ENCODE assay signal across 8 mouse cellular contexts in genomic region chr8:70558334-70558733, GRCm38 (mm10). TPM values are rescaled to one million over a fixed set of nuclear protein-coding genes. Genes with fewer than 3 reads are reported as not detected.
DNase-seq lines count a peak whose midpoint lies in the region; ATAC-seq and TF ChIP-seq lines count a peak whose summit lies in the region.

No protein-coding gene starts in this region.

- H3K9ac ChIP-seq in CH12.LX (ENCODE audit: insufficient read depth, low read depth): no peak overlapping the region

- H3K4me1 ChIP-seq in CH12.LX (ENCODE audit: control insufficient read depth in 1 of 2, insufficient read depth in 2 of 2): peaks cover 3 to 35% of the 10 kb centered on the region in 2 experiments; a peak in 2 of 4 replicates

- H3K9me3 ChIP-seq in CH12.LX (replicated peaks; ENCODE audit: low read length): no peaks in the 10 kb centered on the region

- TF ChIP-seq POLR2A in CH12.LX (IDR thresholded peaks at IDR 0.05; ENCODE audit: low read depth, low read length): no peak

- peaks cover 0 to 73% of the 10 kb centered on the region in 2 experiments for H3K36me3 ChIP-seq in CH12.LX (replicated peaks in 1 of 2; ENCODE audit: control insufficient read depth in 1 of 2, insufficient read depth in 1 of 2, low read length in 1 of 2)

- intact Hi-C loops in gastrocnemius, adult 2 months (cut with DNase I): no loop called here

- TF ChIP-seq EP300 in CH12.LX (IDR thresholded peaks at IDR 0.05; ENCODE audit: low read length): no peak

- ATAC-seq in inflammation-experienced regulatory T-cells, adult 6 months: peak; percentile 56
- ATAC-seq in monocyte, adult 5-6 weeks (replicated peaks; ENCODE audit: insufficient number of reproducible peaks, low FRiP score, low TSS enrichment, poor library complexity, severe bottlenecking): no peak

- no peak overlapping the region for H3K4me3 ChIP-seq in gastrocnemius, adult 2 months
- no peak overlapping the region for H3K4me3 ChIP-seq in CH12.LX (replicated peaks in 1 of 3; ENCODE audit: low read depth in 2 of 3, low read length in 2 of 3, poor library complexity in 1 of 3)

- no peak for DNase-seq in gastrocnemius, adult 2 months
- DNase-seq in gastrocnemius, postnatal 4 days (ENCODE audit: low spot score in 2 of 2): no peak
- peak; percentile 45 for DNase-seq in CH12.LX (ENCODE audit: extremely low read depth)
- DNase-seq in lung, postnatal 36 days: peak; percentile 62
- DNase-seq in cerebellum, postnatal 14 days: no peak
- DNase-seq in right cerebral cortex, adult 2 months (ENCODE audit: low spot score in 2 of 2): no peak

- peak overlapping the region; percentile 88 for H3K27ac ChIP-seq in gastrocnemius, adult 2 months
- no peak overlapping the region for H3K27ac ChIP-seq in CH12.LX (ENCODE audit: insufficient read depth, low read depth)

- peak; percentile 36 for TF ChIP-seq CTCF in gastrocnemius, adult 2 months (IDR thresholded peaks at IDR 0.05)
- TF ChIP-seq CTCF in CH12.LX (conservative IDR thresholded peaks at IDR 0.05 in 1 of 2, IDR thresholded peaks at IDR 0.05 in 1 of 2; ENCODE audit: low read depth in 2 of 2, low read length in 2 of 2): peak in 1 of 2 experiments; percentile 47; a peak in 2 of 4 replicates

- H3K4me2 ChIP-seq in CH12.LX (ENCODE audit: insufficient read depth, low read depth, poor library complexity, severe bottlenecking): no peak overlapping the region

- dilution Hi-C loops in CH12.LX (cut with MboI; ENCODE audit: extremely low pct_ligation_motif_present, extremely low pct_unique_long_range_greater_than_20kb, low sequenced_read_pairs): no loop called here

- no peaks in the 10 kb centered on the region for H3K79me2 ChIP-seq in CH12.LX (replicated peaks; ENCODE audit: control insufficient read depth, extremely low read depth, insufficient read depth, poor library complexity, severe bottlenecking)

- in situ Hi-C loops in CH12.LX (cut with MboI; ENCODE audit: low pct_ligation_motif_present, low pct_unique_long_range_greater_than_20kb, low sequenced_read_pairs): no loop called here

- H3K27me3 ChIP-seq in CH12.LX (replicated peaks): no peaks in the 10 kb centered on the region

- no peak; the same call in none of the 2 replicates for TF ChIP-seq RAD21 in CH12.LX (IDR thresholded peaks at IDR 0.05; ENCODE audit: low read depth, low read length)

TF ChIP-seq in CH12.LX, 34 proteins besides CTCF, POLR2A, EP300 and RAD21:
- TF ChIP-seq NELFE (IDR thresholded peaks at IDR 0.05; ENCODE audit: low read depth, low read length): no peak
- TF ChIP-seq ZKSCAN1 (IDR thresholded peaks at IDR 0.05; ENCODE audit: borderline replicate concordance, low read depth, low read length): no peak
- no peak for TF ChIP-seq RCOR1 (conservative IDR thresholded peaks at IDR 0.05; ENCODE audit: low read depth, low read length)
- no peak for TF ChIP-seq ZNF384 (IDR thresholded peaks at IDR 0.05; ENCODE audit: low read depth, low read length)
- 0 out of 2 replicates have a peak, but pooled peaks have one; percentile 49 for TF ChIP-seq MAZ (IDR thresholded peaks at IDR 0.05; ENCODE audit: low read depth, low read length)
- no peak for TF ChIP-seq ZC3H11A (IDR thresholded peaks at IDR 0.05; ENCODE audit: low read depth, low read length)
- TF ChIP-seq UBTF (IDR thresholded peaks at IDR 0.05; ENCODE audit: low read depth, low read length): no peak
- TF ChIP-seq PAX5 (IDR thresholded peaks at IDR 0.05; ENCODE audit: low read length): no peak

RNA-seq across cellular contexts. Expression of gene Ell, which starts 19.1 kb away (rescaled TPM):
- 10 to 100 TPM; 11.9 to 14.6 TPM for total RNA-seq in gastrocnemius, adult 2 months (2021)
- 10 to 100 TPM; 16.1 to 18.2 TPM for total RNA-seq in gastrocnemius, postnatal 4 days (2021)
- total RNA-seq in CH12.LX (2012; rRNA removed) (9.8 TPM in 2 replicates), CH12.LX (2014; rRNA removed) (6.4 and 6.5 TPM in 2 replicates)
- 14.0 and 17.9 TPM in 2 replicates for polyA plus RNA-seq in CH12.LX (2012; ENCODE audit: insufficient read length, low read depth)
- polyA plus RNA-seq in inflammation-experienced regulatory T-cells, adult 6 months (2017; shearing (Covaris generic)): 10 to 100 TPM; 30.5 to 37.0 (median 35.6) TPM
- total RNA-seq in monocyte, adult 5-6 weeks (2017): 13.9 to 16.9 TPM (median 15.1 TPM) in 3 replicates

RNA-seq across cellular contexts. Expression of gene Kxd1, which starts 30.6 kb away (rescaled TPM):
- total RNA-seq in gastrocnemius, adult 2 months (2021): 10 to 100 TPM; 70.4 to 83.9 TPM
- 10 to 100 TPM; 57.6 to 60.7 TPM for total RNA-seq in gastrocnemius, postnatal 4 days (2021)
- total RNA-seq in CH12.LX (2012; rRNA removed) (45.7 and 63.4 TPM in 2 replicates), CH12.LX (2014; rRNA removed) (67.9 and 68.0 TPM in 2 replicates)
- 56.6 and 56.7 TPM in 2 replicates for polyA plus RNA-seq in CH12.LX (2012; ENCODE audit: insufficient read length, low read depth)
- 100 to 1,000 TPM; 138 to 187 (median 180) TPM for polyA plus RNA-seq in inflammation-experienced regulatory T-cells, adult 6 months (2017; shearing (Covaris generic))
- total RNA-seq in monocyte, adult 5-6 weeks (2017): 63.0 to 84.2 TPM (median 67.0 TPM) in 3 replicates

RNA-seq across cellular contexts. Expression of gene Fkbp8, which starts 30.8 kb away (rescaled TPM):
- total RNA-seq in gastrocnemius, adult 2 months (2021): 100 to 1,000 TPM; 108 to 112 TPM
- total RNA-seq in gastrocnemius, postnatal 4 days (2021): 100 to 1,000 TPM; 162 to 184 TPM
- 246 and 266 TPM in 2 replicates for total RNA-seq in CH12.LX (2012; rRNA removed)
- 172 and 178 TPM in 2 replicates for total RNA-seq in CH12.LX (2014; rRNA removed)
- 176 and 178 TPM in 2 replicates for polyA plus RNA-seq in CH12.LX (2012; ENCODE audit: insufficient read length, low read depth)
- 100 to 1,000 TPM; 133 to 156 (median 138) TPM for polyA plus RNA-seq in inflammation-experienced regulatory T-cells, adult 6 months (2017; shearing (Covaris generic))
- 147 to 174 TPM (median 173 TPM) in 3 replicates for total RNA-seq in monocyte, adult 5-6 weeks (2017)

RNA-seq across cellular contexts. Expression of gene Isyna1, which starts 35.8 kb away (rescaled TPM):
- 1 to 10 TPM; 3.2 to 4.3 TPM for total RNA-seq in gastrocnemius, adult 2 months (2021)
- 10 to 100 TPM; 22.8 to 31.3 TPM for total RNA-seq in gastrocnemius, postnatal 4 days (2021)
- total RNA-seq in CH12.LX (2012; rRNA removed): 141 and 174 TPM in 2 replicates
- 99.9 and 107 TPM in 2 replicates for total RNA-seq in CH12.LX (2014; rRNA removed)
- polyA plus RNA-seq in CH12.LX (2012; ENCODE audit: insufficient read length, low read depth): 139 and 163 TPM in 2 replicates
- 10 to 100 TPM; 27.6 to 32.6 (median 31.7) TPM for polyA plus RNA-seq in inflammation-experienced regulatory T-cells, adult 6 months (2017; shearing (Covaris generic))
- total RNA-seq in monocyte, adult 5-6 weeks (2017): 9.3 to 16.3 TPM (median 15.3 TPM) in 3 replicates

RNA-seq across cellular contexts. Expression of gene Uba52, which starts 47.7 kb away (rescaled TPM):
- 100 to 1,000 TPM; 777 to 924 TPM for total RNA-seq in gastrocnemius, adult 2 months (2021)
- total RNA-seq in gastrocnemius, postnatal 4 days (2021): 1,000 to 10,000 TPM; 1,604 to 1,674 TPM
- total RNA-seq in CH12.LX (2012; rRNA removed) (3,341 and 3,407 TPM in 2 replicates), CH12.LX (2014; rRNA removed) (1,091 and 1,181 TPM in 2 replicates)
- 1,199 and 1,372 TPM in 2 replicates for polyA plus RNA-seq in CH12.LX (2012; ENCODE audit: insufficient read length, low read depth)
- 1,000 to 10,000 TPM; 2,608 to 4,221 (median 3,776) TPM for polyA plus RNA-seq in inflammation-experienced regulatory T-cells, adult 6 months (2017; shearing (Covaris generic))
- total RNA-seq in monocyte, adult 5-6 weeks (2017): 1,178 to 1,886 TPM (median 1,315 TPM) in 3 replicates

Comparison
In these comparisons a context has a peak if more than half of its experiments do, and no peak if none do; other contexts are left out.
1. DNase-seq: peak in CH12.LX (single experiment) and lung, postnatal 36 days (single experiment); none in gastrocnemius, adult 2 months (single experiment), gastrocnemius, postnatal 4 days (0 of 2), cerebellum, postnatal 14 days (0 of 2) and right cerebral cortex, adult 2 months (0 of 2).